Mouse (Mus musculus): ENCODE data around the gene Slc25a38.

Gene Slc25a38

GRCm38 (mm10) chr9:120110211-120111018 lies at the start of gene Slc25a38:
Gene Slc25a38, plus strand, starts transcription at chr9:120110374.
- DNase-seq (ENCODE audit: low read depth, low spot score) = peak; percentile 98

DNA sequence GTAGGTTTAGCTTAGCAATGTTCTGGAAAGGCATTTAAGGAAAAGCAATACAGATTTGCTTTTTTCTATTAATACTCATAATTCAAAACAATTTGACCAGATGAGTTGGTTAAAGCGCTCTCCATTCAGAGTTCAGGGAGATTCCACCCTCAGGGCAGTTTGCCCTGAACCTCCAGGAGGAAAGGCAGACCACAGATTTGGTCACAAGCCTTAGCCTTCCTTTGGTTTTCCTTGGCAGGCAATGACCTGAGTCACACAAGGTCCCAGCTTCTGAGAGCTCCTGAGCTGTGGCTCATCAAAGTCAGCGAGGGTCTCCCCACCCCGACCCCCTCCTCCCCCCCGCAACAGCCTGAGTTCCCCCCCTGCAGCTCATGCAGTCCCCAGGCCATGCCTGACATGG lies 45.9 kb upstream of the Slc25a38 start:
- no peak for DNase-seq (ENCODE audit: low read depth, low spot score)

DNA sequence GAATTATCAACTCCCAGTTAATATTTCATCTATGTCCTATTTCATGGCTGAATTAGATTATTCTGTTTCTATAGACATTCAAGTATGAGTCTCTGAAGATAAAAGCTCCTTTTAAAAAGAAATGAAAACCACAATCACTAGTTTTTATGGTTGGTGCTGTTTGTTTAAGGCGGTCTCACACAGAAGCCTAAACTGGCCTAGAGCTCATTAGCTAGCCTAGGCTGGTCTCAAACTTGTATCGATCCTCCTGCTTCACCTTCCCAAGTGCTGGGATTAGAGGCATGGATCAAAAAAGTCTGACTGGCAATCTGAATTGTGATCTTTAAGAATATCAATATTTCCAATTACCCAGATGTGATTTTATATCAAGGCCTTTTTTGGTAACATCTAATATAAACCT lies 42.6 kb upstream of the Slc25a38 start:
- no peak for DNase-seq (ENCODE audit: low read depth, low spot score)

GRCm38 (mm10) chr9:120068047-120068446 lies 42.1 kb upstream of the Slc25a38 start:
- peak; percentile 7 for DNase-seq (ENCODE audit: low read depth, low spot score)

GRCm38 (mm10) chr9:120069779-120070178 lies 40.4 kb upstream of the Slc25a38 start, which contains the start of gene Cx3cr1:
Gene Cx3cr1, minus strand, starts transcription at chr9:120069879.
- no peak for DNase-seq (ENCODE audit: low read depth, low spot score)

- DNase-seq (ENCODE audit: low read depth, low spot score) = no peak
These were observed 38.9 kb upstream of the Slc25a38 start for GRCm38 (mm10) chr9:120071251-120071650.

DNA sequence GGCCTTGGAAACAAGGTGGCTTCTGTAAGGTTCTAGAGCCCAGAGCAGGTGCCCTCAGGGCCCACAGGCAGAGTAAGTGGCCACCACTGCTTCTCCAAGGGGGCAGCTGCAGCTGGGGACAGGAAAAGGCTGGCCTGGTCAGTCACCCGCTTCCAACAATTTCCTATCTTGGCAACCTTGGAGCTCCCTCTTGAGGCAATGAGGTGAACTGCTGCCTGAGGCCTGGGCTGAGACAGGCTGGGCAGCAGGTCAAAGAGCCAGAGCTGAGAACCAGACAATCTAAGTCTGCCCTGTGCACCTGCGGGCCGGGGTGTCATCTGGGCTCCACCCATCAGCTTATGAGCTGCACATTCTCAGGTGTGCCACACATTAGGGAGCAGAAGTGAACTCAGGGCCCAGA lies 37.0 kb upstream of the Slc25a38 start:
- peak; percentile 70 for DNase-seq (ENCODE audit: low read depth, low spot score)

- no peak for DNase-seq (ENCODE audit: low read depth, low spot score)
These were observed 35.7 kb upstream of the Slc25a38 start for GRCm38 (mm10) chr9:120074516-120074915.

DNA sequence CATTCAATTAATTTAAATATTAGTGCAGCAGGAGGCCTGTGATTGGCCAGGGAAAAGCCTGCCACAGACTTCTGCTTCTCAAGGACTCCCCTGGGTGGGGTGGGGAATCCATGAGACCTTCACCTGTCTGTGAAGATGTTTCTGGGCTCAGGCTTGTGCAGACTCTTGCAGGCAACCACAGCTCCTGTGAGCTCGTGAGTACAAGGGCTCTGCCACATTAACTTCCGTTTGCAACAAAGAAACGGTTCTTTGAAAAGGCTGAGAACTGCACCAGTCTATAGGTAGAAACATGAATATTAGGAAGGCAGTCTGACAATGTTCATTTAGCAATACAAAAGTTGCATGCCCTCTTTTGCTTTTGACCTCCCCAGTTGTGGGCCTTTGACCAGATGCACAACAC lies 31.9 kb upstream of the Slc25a38 start:
- no peak for DNase-seq (ENCODE audit: low read depth, low spot score)

- DNase-seq (ENCODE audit: low read depth, low spot score) = no peak
These were observed 30.3 kb upstream of the Slc25a38 start for GRCm38 (mm10) chr9:120079901-120080300.

- no peak for DNase-seq (ENCODE audit: low read depth, low spot score)
These were observed 29.5 kb upstream of the Slc25a38 start for GRCm38 (mm10) chr9:120080546-120081108.

DNA sequence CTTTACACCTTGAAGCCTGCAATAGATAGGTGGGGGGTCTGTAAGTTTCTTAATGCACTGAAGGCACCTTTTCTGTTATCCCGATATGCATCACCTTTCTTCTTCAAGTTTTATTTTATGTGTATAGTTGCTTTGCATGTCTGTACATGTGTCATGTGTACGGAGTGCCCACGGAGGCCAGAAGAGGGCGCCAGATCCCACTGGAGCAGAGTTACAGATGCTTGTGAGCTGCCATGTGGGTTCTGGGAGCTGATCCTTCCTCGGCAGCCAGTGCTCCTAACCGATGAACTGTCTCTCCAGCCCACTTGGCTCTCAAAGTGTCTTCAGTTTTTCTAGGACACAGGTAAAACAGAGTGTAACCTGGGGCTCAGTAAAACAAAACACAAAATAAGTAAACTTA lies 28.9 kb upstream of the Slc25a38 start:
- peak; percentile 47 for DNase-seq (ENCODE audit: low read depth, low spot score)

DNA sequence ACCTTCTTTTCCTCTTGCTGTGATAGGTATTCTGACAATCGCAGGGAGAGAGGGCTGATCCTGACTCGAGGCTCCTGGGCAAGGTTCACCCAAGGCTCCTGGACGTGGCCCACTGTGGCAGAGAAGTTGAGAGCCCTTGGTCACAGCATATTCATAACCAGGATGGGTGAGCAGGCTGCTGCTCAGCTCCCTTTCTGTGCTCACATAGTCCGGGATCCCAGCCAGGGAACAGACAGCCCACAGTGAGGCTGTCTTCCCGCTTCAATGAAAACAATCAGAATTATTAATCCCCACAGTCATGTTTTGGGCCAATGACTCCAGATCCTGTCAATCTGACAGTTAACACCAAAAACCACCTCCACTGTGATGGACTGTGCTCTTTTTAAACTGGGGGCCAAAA lies 28.2 kb upstream of the Slc25a38 start:
- DNase-seq (ENCODE audit: low read depth, low spot score) = no peak

DNA sequence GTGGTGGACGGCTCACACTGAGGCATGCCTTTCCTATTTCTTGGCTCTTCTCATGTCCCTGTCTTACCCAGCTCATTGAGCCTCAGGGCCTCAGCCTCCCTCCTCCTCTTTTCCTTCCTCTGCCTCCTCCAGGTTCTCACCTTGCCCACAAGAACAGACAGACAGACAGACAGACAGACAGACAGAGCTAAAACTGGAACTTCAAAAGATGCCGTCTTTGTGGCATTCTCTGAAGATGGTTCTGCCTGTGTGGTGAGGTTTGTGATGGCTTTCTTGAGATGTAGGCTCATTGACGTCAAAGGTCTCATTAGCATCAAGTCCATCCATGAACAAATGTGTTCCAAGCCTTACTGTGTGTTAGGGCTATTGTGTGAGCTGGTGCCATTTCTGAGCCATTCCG lies 27.5 kb upstream of the Slc25a38 start:
- no peak for DNase-seq (ENCODE audit: low read depth, low spot score)

GRCm38 (mm10) chr9:120083158-120083894 lies 26.8 kb upstream of the Slc25a38 start:
- no peak for DNase-seq (ENCODE audit: low read depth, low spot score)

DNA sequence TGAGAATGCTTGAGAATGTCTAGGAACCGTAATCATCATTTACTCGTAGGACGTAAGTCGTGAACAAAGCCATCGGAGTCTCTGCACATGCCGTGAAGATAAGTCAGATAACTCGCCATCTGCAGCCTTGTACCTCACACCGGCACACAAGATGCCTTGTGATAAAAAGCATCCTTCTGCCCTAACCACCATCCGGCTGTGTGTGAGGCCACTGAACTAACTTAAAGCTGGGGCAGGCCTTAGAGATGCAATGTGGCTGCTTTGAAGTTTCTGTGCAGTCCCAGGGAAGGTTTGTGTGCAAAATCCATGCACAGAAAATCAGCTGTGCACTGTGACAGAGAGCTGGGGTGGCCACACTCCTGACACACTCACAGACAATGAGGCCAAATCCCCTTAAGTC lies 25.8 kb upstream of the Slc25a38 start:
- no peak for DNase-seq (ENCODE audit: low read depth, low spot score)

DNA sequence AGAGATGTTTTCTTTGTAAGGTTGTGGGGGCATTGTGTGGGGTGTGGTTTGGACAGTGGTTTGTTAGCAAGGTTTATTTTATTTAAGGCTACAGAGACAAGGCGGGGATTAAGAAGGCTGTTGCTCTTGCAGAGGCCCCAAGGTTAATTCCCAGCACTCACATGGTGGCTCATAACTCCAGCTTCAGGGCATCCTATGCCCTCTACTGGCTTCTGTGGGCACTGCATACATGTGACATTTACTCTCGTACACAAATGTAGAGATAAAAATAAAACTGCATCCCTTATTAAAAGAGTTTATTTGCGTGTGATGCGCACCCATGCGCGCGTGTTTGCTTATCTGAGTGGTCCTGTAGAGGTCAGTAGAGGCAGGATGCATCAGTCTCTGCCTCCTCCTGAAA lies 21.0 kb upstream of the Slc25a38 start:
- no peak for DNase-seq (ENCODE audit: low read depth, low spot score)

DNA sequence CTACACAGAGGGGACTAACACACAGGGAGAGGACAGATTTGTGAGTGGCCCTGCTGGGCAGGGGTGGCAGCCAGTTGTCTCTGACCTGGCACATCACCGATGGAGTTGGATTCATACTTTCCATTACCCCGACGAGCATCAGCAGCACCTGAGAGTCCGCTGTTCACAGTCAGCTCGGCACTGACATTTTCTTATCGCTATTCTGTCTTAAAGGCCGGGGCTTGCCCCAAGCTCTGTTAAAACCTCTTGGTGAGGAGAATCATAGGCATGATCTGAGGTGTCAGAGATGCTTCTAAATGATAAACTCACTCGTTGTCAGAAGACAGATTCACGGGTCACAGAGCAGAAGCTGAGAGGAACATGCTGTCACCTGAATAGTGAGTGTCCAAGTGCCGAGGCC lies 19.1 kb upstream of the Slc25a38 start:
- no peak for DNase-seq (ENCODE audit: low read depth, low spot score)

DNA sequence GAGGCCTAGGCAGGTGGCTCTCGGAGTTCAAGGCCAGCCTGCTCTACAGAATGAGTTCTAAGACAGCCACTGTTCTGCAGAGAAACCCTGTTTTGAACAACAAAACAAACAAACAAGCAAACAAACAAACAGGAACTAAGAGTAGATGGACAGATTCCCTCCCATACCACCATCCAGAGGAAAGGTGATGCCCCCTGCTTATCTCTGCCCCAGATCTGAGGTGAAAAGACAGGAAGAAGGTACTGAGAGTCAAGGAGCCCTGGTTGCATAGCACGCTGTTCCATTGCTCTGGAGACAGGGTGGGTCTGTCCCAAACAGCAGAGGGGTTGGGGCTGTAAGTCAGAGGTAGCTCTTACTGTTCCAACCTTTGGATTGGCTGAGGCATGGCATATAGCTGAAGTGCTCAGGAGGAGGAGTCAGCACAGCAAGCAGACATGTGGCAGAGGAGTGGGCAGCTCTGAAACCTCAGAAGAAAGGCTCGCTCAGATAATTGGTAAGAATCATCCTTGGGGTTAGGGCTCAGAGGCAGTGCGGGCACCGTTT lies 18.4 kb upstream of the Slc25a38 start, which contains the start of gene Ccr8:
Gene Ccr8, plus strand, starts transcription at position 419 of the 543 bp plus-strand sequence.
- DNase-seq (ENCODE audit: low read depth, low spot score) = no peak

- no peak for DNase-seq (ENCODE audit: low read depth, low spot score)
These were observed 16.5 kb upstream of the Slc25a38 start for GRCm38 (mm10) chr9:120093701-120094100.

- no peak for DNase-seq (ENCODE audit: low read depth, low spot score)
These were observed 14.3 kb upstream of the Slc25a38 start for GRCm38 (mm10) chr9:120095886-120096285.

GRCm38 (mm10) chr9:120098682-120099081 lies 11.5 kb upstream of the Slc25a38 start:
- DNase-seq (ENCODE audit: low read depth, low spot score) = peak; percentile 47
